Mouse (Mus musculus): ENCODE data around the gene Neurl4. TPM values are rescaled to one million over a fixed set of nuclear protein-coding genes. Genes with fewer than 3 reads are reported as not detected.
A peak's percentile ranks its signal among the peaks of the same experiment; 100 is the strongest.

The Neurl4 gene
- polyA plus RNA-seq, 1 experiment: 98.3 TPM

GRCm38 (mm10) chr11:69895291-69895690, 5.6 kb upstream of the Neurl4 start, which contains the start of gene Acap1:
Gene Acap1, minus strand, starts transcription at chr11:69895539.
- no peak for TF ChIP-seq POLR2A (IDR thresholded peaks at IDR 0.05; ENCODE audit: extremely low read depth, insufficient read depth, low read length)
- no peak for TF ChIP-seq CTCF (IDR thresholded peaks at IDR 0.05; ENCODE audit: extremely low read depth, insufficient read depth, low read length)

DNA sequence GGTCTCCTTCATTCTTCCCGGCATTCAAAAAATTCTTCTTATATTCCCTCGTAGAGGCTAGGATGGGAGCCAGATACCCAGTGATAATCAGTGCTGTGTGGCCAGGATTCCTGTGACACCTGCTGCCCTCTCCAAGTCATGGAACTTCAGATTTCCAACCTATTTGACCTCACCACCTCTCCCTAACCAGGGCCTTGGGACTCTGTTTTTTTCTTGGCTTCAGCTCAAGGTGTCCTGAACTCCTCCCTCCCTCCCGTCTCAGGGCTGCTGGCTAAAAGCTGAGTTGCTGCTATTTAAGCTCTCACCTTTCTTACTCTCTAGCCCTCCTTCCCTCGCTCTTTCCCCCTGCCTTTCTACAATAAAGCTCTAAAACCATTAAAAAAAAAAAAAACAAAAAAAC, 1.0 kb upstream of the Neurl4 start:
- Histone ChIP-seq H3K4me1 (ENCODE audit: control insufficient read depth, insufficient read depth, low read length) (0 out of 2 replicates have a peak, but pooled peaks cover 4% of the 10 kb centered on the region), H3K27ac (ENCODE audit: insufficient read depth, low read length) (no peak overlapping the region), H3K4me3 (ENCODE audit: insufficient read depth, low read length) (no peak overlapping the region)
- TF ChIP-seq POLR2A (IDR thresholded peaks at IDR 0.05; ENCODE audit: extremely low read depth, insufficient read depth, low read length) (no peak), CTCF (IDR thresholded peaks at IDR 0.05; ENCODE audit: extremely low read depth, insufficient read depth, low read length) (no peak)

More at GRCm38 (mm10) chr11:69895291-69895690, 5.6 kb upstream of the Neurl4 start, which contains the start of gene Acap1:
- H3K4me3 ChIP-seq (ENCODE audit: insufficient read depth, low read length): no peak within 1 kb of the TSS
- H3K4me1 ChIP-seq (ENCODE audit: control insufficient read depth, insufficient read depth, low read length): no peaks in the 10 kb centered on the region
- no peak within 1 kb of the TSS for H3K27ac ChIP-seq (ENCODE audit: insufficient read depth, low read length)

DNA sequence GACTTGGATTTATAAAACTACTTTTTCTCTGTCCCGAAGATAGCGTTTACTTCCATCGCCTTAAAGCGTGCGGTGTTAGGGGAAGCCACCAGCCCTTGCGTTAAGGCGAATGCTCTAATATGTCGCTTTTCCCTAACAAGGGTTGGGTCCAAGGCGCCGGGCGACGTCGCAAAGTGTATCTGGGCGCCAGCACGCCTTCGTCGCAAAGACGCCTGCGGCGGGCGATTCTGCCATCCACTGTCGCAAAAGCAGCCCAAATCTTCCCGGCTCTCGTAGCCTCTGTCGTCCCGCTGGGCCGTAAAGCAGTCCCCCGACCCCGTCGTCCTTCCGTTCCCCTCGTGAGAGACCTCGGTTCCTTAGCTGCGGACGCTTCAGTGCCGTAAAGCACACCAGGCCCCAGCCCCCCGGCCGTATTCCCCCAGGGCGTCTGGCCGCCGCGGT, 554 bp downstream of the Neurl4 start:
- Histone ChIP-seq H3K4me1 (ENCODE audit: control insufficient read depth, insufficient read depth, low read length) (0 out of 2 replicates have a peak, but pooled peaks cover 4% of the 10 kb centered on the region), H3K4me3 (ENCODE audit: insufficient read depth, low read length) (peak overlapping the region; percentile 69), H3K27ac (ENCODE audit: insufficient read depth, low read length) (peak overlapping the region; percentile 81)
- no peak for TF ChIP-seq CTCF (IDR thresholded peaks at IDR 0.05; ENCODE audit: extremely low read depth, insufficient read depth, low read length)
- peak; percentile 67 for TF ChIP-seq POLR2A (IDR thresholded peaks at IDR 0.05; ENCODE audit: extremely low read depth, insufficient read depth, low read length)

GRCm38 (mm10) chr11:69901993-69902392, 1.1 kb downstream of the Neurl4 start:
- Histone ChIP-seq H3K4me3 (ENCODE audit: insufficient read depth, low read length) (peak overlapping the region; percentile 69), H3K4me1 (ENCODE audit: control insufficient read depth, insufficient read depth, low read length) (0 out of 2 replicates have a peak, but pooled peaks cover 4% of the 10 kb centered on the region), H3K27ac (ENCODE audit: insufficient read depth, low read length) (no peak overlapping the region)
- TF ChIP-seq CTCF (IDR thresholded peaks at IDR 0.05; ENCODE audit: extremely low read depth, insufficient read depth, low read length) (no peak), POLR2A (IDR thresholded peaks at IDR 0.05; ENCODE audit: extremely low read depth, insufficient read depth, low read length) (no peak)

DNA sequence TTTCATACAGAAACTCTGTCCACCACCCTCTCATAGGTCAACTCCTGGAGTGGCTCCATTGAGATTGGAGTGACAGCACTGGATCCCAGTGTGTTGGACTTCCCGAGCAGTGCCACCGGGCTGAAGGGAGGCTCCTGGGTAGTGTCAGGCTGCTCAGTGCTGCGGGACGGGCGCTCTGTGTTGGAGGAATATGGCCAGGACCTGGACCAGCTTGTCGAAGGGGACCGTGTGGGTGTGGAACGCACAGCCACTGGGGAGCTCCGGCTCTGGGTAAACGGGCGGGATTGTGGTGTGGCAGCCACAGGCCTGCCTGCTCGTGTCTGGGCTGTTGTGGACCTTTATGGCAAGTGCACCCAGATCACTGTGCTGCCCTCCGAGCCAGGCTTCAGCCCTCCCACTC, 2.1 kb downstream of the Neurl4 start:
- H3K4me3 ChIP-seq (ENCODE audit: insufficient read depth, low read length): 0 out of 2 replicates have a peak overlapping the region, but pooled peaks have one; percentile 69
- no peak overlapping the region for H3K27ac ChIP-seq (ENCODE audit: insufficient read depth, low read length)
- TF ChIP-seq POLR2A (IDR thresholded peaks at IDR 0.05; ENCODE audit: extremely low read depth, insufficient read depth, low read length): no peak
- no peak for TF ChIP-seq CTCF (IDR thresholded peaks at IDR 0.05; ENCODE audit: extremely low read depth, insufficient read depth, low read length)
- H3K4me1 ChIP-seq (ENCODE audit: control insufficient read depth, insufficient read depth, low read length): 0 out of 2 replicates have a peak, but pooled peaks cover 4% of the 10 kb centered on the region

DNA sequence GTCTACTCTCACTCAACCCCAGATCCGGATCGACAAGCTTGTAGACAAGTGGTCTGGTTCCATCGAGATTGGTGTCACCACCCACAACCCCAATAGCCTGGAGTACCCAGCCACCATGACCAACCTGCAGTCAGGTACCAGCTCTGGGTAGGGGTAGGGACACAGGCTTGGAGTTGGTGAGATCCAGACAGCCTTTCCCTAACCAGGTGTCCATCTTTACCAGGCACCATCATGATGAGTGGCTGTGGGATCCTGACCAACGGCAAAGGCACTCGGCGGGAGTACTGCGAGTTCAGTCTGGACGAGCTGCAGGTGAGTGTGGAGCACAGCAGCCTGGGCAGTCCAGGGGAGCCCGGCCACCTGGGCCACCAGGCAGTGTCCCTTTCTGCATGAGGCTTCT, 3.4 kb downstream of the Neurl4 start:
- H3K4me1 ChIP-seq (ENCODE audit: control insufficient read depth, insufficient read depth, low read length): 0 out of 2 replicates have a peak, but pooled peaks cover 4% of the 10 kb centered on the region
- H3K4me3 ChIP-seq (ENCODE audit: insufficient read depth, low read length): no peak overlapping the region
- H3K27ac ChIP-seq (ENCODE audit: insufficient read depth, low read length): no peak overlapping the region
- TF ChIP-seq POLR2A (IDR thresholded peaks at IDR 0.05; ENCODE audit: extremely low read depth, insufficient read depth, low read length): no peak
- no peak for TF ChIP-seq CTCF (IDR thresholded peaks at IDR 0.05; ENCODE audit: extremely low read depth, insufficient read depth, low read length)

DNA sequence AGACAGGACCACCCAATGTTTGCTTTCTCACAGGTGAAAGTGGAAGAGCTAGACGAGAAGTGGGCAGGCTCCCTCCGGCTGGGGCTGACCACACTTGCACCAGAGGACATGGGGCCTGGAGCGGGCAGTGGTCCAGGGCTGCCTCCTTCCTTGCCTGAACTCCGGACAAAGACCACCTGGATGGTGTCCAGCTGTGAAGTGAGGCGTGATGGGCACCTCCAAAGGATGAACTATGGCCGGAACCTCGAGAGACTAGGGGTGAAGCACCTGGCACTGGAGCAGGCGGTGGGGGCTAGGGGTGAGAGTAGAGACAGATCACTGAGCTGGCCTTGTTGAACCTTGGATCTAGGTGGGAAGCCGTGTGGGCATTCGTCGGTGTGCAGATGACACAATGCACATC, 7.8 kb downstream of the Neurl4 start:
- TF ChIP-seq CTCF (IDR thresholded peaks at IDR 0.05; ENCODE audit: extremely low read depth, insufficient read depth, low read length) (no peak), POLR2A (IDR thresholded peaks at IDR 0.05; ENCODE audit: extremely low read depth, insufficient read depth, low read length) (no peak)

DNA sequence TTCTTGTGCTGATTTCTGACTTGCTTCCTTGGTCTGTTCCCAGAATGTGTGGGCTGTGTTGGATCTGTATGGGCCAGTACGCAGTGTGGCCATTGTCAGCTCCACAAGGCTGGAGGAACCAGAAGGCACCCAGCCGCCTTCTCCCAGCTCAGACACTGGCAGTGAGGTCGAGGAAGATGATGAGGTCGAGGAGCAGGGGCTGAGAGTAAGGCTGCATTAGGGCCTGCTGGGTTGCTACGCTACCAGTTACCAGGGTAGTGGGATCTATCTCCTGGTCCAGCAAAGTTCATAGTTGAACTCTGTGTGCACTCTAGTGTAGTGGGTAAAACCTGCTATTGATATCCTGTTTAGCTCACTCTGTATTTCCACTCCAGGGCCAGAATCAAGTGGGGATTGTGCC, 8.3 kb downstream of the Neurl4 start:
- no peak overlapping the region for H3K27ac ChIP-seq (ENCODE audit: insufficient read depth, low read length)
- TF ChIP-seq CTCF (IDR thresholded peaks at IDR 0.05; ENCODE audit: extremely low read depth, insufficient read depth, low read length): no peak
- TF ChIP-seq POLR2A (IDR thresholded peaks at IDR 0.05; ENCODE audit: extremely low read depth, insufficient read depth, low read length): no peak
- no peak overlapping the region for H3K4me3 ChIP-seq (ENCODE audit: insufficient read depth, low read length)
- H3K4me1 ChIP-seq (ENCODE audit: control insufficient read depth, insufficient read depth, low read length): no peaks in the 10 kb centered on the region

More for the DNA sequence above, 7.8 kb downstream of the Neurl4 start:
- Histone ChIP-seq H3K27ac (ENCODE audit: insufficient read depth, low read length) (no peak overlapping the region), H3K4me3 (ENCODE audit: insufficient read depth, low read length) (no peak overlapping the region), H3K4me1 (ENCODE audit: control insufficient read depth, insufficient read depth, low read length) (no peaks in the 10 kb centered on the region)

DNA sequence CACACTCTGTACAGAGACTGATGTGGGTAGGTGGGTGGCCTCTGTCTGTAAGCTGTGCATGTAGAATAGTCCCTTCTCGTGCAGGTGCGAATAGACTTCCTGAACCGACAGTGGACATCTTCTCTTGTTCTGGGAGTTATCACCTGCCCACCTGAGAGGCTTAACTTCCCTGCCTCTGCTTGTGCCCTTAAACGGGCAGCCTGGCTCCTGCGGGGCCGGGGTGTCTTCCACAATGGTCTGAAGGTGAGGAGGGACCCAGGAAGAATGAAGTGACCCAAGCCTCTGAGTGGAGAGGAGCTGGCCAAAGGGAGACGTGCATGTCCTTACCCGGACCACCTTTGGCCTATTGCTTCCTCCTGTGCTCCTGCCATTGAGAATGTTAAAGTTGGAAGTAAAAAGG, 9.3 kb downstream of the Neurl4 start:
- no peak for TF ChIP-seq POLR2A (IDR thresholded peaks at IDR 0.05; ENCODE audit: extremely low read depth, insufficient read depth, low read length)
- TF ChIP-seq CTCF (IDR thresholded peaks at IDR 0.05; ENCODE audit: extremely low read depth, insufficient read depth, low read length): no peak
- Histone ChIP-seq H3K27ac (ENCODE audit: insufficient read depth, low read length) (no peak overlapping the region), H3K4me1 (ENCODE audit: control insufficient read depth, insufficient read depth, low read length) (peaks cover 2% of the 10 kb centered on the region; the same call in 1 of the 2 replicates), H3K4me3 (ENCODE audit: insufficient read depth, low read length) (no peak overlapping the region)

- H3K27ac ChIP-seq (ENCODE audit: insufficient read depth, low read length): no peak overlapping the region
- peaks cover 2% of the 10 kb centered on the region; the same call in 1 of the 2 replicates for H3K4me1 ChIP-seq (ENCODE audit: control insufficient read depth, insufficient read depth, low read length)
- H3K4me3 ChIP-seq (ENCODE audit: insufficient read depth, low read length): no peak overlapping the region
- TF ChIP-seq POLR2A (IDR thresholded peaks at IDR 0.05; ENCODE audit: extremely low read depth, insufficient read depth, low read length) (no peak), CTCF (IDR thresholded peaks at IDR 0.05; ENCODE audit: extremely low read depth, insufficient read depth, low read length) (no peak)
Observed at GRCm38 (mm10) chr11:69910781-69911560, 10.1 kb downstream of the Neurl4 start.
